Mouse (Mus musculus) stomach, embryonic 16.5 days (tissue): Measurements from ENCODE around the gene Cphx2. TPM values are rescaled to one million over a fixed set of nuclear protein-coding genes. Genes with fewer than 3 reads are reported as not detected.
"Not testable (repeated sequence)": the region's sequence is repeated elsewhere in the genome, so short reads cannot be mapped to it uniquely, and the experiment has no call there.

Experiments used
- ATAC-seq: fragments of 200-750 bp; cut with Nextera tagmentation; 2 replicates; pipeline ENCODE4 v1.8.0; 2017; ENCODE audit warnings: moderate number of reproducible peaks, moderate TSS enrichment; ENCODE audit not compliant: insufficient read depth, low FRiP score
- H3K27ac ChIP-seq: fragments of 300-500 bp; sonication (generic); 2 replicates; pipeline ENCODE4 v1.5.1; 2014; ENCODE audit warnings: low read length
- H3K27me3 ChIP-seq: fragments of 300-500 bp; sonication (generic); 2 replicates; pipeline ENCODE4 v1.6.1; 2014; ENCODE audit warnings: low read length, control low read depth, mixed read lengths; ENCODE audit not compliant: control insufficient read depth, insufficient read depth
- H3K36me3 ChIP-seq: fragments of 300-500 bp; sonication (generic); 2 replicates; pipeline ENCODE4 v1.6.1; 2014; ENCODE audit warnings: low read length; ENCODE audit not compliant: control insufficient read depth, insufficient read depth
- H3K4me1 ChIP-seq: fragments of 300-500 bp; sonication (generic); 2 replicates; pipeline ENCODE4 v1.6.1; 2014; ENCODE audit warnings: low read length, control low read depth, mixed read lengths; ENCODE audit not compliant: control insufficient read depth, insufficient read depth
- H3K4me2 ChIP-seq: fragments of 300-500 bp; sonication (generic); 2 replicates; pipeline ENCODE4 v1.6.1; 2014; ENCODE audit warnings: low read depth, low read length, mixed read lengths
- H3K4me3 ChIP-seq: fragments of 300-500 bp; sonication (generic); replicated peaks from 2 replicates; pipeline ENCODE4 v1.5.1; 2014; ENCODE audit warnings: mild to moderate bottlenecking, low read length
- H3K9ac ChIP-seq: fragments of 300-500 bp; sonication (generic); 2 replicates; pipeline ENCODE4 v1.6.1; 2014; ENCODE audit warnings: low read length
- H3K9me3 ChIP-seq: fragments of 300-500 bp; sonication (generic); replicated peaks from 2 replicates; pipeline ENCODE4 v1.6.1; 2016; ENCODE audit warnings: low read length, control low read depth; ENCODE audit not compliant: control insufficient read depth
- WGBS: fragments of 180-500 bp; shearing (Covaris S2); extraction: QIAGEN DNeasy Blood & Tissue Kit; methylation state at CpG from one replicate; pipeline ENCODE4 v1.1.7; 2014; 5-methylcytosine and 5-hydroxymethylcytosine counted together
- polyA plus RNA-seq: library from polyadenylated mRNA; unstranded; fragments of >200 nt; fragmentation: Nextera tagmentation; extraction: Ambion mirVana; gene quantifications from 2 replicates; pipeline ENCODE4 v1.2.1, GENCODE M21; 2015

Gene Cphx2
- polyA plus RNA-seq, 1 experiment from 2014 or later = not detected

DNA sequence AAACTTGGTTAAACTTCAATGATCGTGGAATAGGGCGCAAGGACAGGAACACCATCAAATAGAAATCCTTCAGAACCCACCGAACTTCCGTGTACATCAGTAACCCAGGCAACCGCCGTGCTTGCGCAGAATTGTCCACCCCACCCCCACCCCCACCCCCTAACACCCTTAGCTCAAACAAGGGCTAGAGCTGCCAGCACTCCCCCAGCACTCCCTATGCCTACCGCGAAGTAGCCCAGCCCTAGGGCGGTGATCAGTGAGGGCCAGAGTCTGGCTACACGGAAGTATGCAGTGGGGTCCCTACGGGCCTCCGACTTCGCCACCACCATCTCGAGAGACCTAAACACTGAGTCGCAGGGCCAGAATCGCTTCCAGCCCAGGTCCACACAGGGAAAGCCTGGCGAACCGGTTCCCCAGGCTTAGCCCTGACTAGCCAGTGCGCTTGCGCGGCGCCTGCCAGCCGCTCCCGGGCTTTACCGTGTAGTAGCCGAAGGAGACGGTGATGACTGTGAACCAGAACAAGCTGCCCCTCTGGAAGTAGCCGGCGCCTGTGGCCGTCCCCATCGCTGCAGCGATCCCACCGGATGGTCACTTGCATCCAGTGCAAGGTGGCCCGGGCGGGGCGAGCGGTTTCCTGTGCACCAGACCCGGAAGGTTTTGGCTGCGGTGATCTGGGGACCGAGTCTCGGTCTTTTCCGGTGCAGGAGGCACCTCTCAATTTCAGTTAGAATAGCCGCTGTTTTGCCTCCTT, 14.6 kb upstream of the Cphx2 start:
- WGBS = no CpG with 5 or more reads among the region's 44 CpGs
- not testable (repeated sequence) for H3K4me1 ChIP-seq, H3K36me3 ChIP-seq, H3K4me2 ChIP-seq, H3K27ac ChIP-seq, H3K9ac ChIP-seq, H3K27me3 ChIP-seq, H3K4me3 ChIP-seq, H3K9me3 ChIP-seq
- ATAC-seq = peak; percentile 87

DNA sequence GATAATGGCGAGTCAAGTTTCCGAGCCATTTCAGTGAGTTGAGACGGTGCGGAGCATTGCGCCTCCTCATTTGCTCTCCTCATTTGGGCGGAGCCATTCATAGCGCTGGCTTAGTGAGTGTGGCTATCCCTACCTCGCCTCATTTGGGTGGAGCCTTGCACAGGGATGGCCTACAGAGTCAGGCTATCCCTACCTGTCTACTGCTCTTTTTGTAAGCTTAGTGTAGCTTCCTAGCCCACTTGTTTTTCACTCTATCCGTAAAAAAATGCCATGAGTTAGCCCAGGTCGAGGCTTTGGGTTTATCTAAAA, 14.0 kb upstream of the Cphx2 start, which contains the start of gene Tmem254c:
Gene Tmem254c (minus strand): TSS at position 31 of the 309 bp plus-strand sequence.
- peak; percentile 72; the same call in 1 of the 2 replicates for ATAC-seq

DNA sequence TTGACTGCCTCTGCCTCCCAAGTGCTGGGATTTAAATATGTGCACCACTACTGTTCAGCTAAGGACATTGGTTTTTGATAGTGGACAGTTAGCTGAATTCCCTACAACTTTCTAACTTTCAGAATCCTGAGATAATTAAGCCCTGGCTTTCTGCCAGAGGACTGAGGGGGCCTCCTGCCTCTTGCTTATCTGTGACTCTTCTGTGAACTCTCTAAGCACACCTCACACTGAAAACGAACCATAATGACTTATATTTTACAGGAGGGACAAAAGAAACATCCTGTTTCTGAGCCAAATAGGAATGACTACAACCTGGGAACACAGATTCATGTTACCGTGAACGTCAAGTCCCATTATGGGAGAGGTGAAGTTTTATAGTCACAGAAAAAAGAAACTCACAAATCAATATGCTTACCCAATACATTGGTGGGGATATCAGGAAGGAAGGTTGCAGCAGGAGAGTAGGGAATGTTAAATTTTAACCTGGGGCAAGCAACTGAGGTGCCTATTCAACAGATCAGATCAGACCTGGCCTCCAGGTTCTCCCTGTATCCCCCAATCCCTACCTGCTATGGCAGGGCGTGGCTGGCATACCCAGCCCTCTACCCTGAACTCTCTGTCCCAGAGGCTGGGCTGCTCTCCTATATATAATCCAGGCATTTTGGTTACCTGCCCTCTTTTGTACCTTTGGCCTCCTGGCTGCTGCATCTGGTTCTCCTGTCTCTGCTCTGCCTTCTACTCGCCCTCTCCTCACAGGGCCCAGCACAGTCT, 4.5 kb upstream of the Cphx2 start:
- H3K4me3 ChIP-seq, H3K9me3 ChIP-seq, H3K9ac ChIP-seq, H3K4me1 ChIP-seq, H3K36me3 ChIP-seq, H3K27ac ChIP-seq, H3K27me3 ChIP-seq, H3K4me2 ChIP-seq: not testable (repeated sequence)
- ATAC-seq = peak; percentile 62; the same call in 1 of the 2 replicates
- WGBS = no CpG with 5 or more reads among the region's 5 CpGs

More for the DNA sequence above, 14.0 kb upstream of the Cphx2 start, which contains the start of gene Tmem254c:
- H3K27ac ChIP-seq, H3K4me1 ChIP-seq, H3K4me3 ChIP-seq, H3K9me3 ChIP-seq, H3K27me3 ChIP-seq, H3K36me3 ChIP-seq, H3K4me2 ChIP-seq, H3K9ac ChIP-seq: not testable (repeated sequence)
- WGBS = no CpG with 5 or more reads among the region's 10 CpGs

DNA sequence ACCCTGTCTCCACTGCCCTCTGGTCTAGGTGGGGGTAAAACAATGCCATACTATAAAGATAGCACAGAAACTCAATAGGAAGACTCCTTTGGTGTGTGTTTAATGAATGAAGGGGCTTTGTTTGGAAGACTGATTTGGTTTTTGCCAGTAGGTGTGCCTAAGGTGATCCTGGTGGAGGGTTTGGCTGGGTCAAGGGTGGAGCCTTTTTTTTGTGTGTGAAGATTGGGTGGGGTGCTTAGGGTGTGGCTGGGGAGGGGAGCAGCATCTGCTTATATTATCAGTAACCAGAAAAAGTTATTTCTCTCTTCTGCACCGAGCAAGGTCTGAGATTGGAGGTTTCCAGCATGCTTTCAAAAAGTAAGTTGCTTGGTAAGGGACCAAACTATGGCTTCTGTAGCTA, 681 bp downstream of the Cphx2 start, which contains the start of gene Cphx3:
Gene Cphx3 (plus strand): TSS at position 301 of the 400 bp plus-strand sequence.
- H3K4me1 ChIP-seq, H3K36me3 ChIP-seq, ATAC-seq, H3K27ac ChIP-seq, H3K4me2 ChIP-seq, H3K27me3 ChIP-seq, H3K9ac ChIP-seq, H3K4me3 ChIP-seq, H3K9me3 ChIP-seq: not testable (repeated sequence)
- no CpG with 5 or more reads among the region's 1 CpGs for WGBS

DNA sequence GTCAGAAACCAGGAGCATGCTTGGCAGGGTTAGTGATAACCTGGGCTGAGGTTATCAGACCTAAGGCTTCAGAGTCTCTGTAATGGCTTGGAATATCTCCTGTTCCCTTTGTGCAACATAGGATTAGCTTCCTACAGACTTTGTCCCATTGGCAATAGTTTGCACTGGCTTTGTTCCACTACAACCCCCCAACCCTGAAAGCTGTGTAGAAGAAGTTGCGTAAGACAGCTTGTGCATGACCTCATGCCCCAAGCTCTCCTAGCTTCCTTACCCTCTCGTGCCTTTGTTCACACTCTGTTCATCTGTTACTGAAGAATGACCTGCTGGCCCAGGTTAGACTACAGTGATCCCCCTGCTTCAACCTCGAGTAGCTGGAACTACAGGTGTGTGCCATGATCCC, 16.3 kb downstream of the Cphx2 start:
- H3K27me3 ChIP-seq, H3K9me3 ChIP-seq, H3K36me3 ChIP-seq, H3K4me2 ChIP-seq, H3K9ac ChIP-seq, H3K27ac ChIP-seq, ATAC-seq, H3K4me1 ChIP-seq, H3K4me3 ChIP-seq: not testable (repeated sequence)
- WGBS = no CpG with 5 or more reads among the region's 3 CpGs

DNA sequence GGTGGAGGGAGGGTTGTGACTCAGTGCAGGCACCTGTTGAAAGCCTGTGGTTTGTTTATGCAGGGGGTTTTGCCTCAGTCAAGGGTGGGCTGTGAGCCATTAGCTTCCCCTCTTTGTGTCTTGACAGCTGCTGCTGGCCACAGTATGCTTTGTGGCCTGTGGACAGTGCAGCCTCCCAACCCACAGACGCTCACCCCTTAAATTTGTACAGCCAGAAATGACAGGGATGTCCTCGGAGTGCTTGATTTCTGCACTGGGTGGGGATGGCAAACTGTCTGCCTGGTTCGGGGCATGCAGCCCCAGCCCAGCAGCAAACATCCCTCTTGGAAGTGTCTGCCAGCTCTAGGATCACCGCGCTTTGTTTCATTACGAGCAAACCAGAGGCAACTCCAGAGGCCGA, 36.8 kb downstream of the Cphx2 start, which contains the start of gene Duxbl2:
Gene Duxbl2 (plus strand): TSS at position 200 of the 400 bp plus-strand sequence.
- not testable (repeated sequence) for ATAC-seq, H3K4me2 ChIP-seq, H3K27me3 ChIP-seq, H3K27ac ChIP-seq, H3K36me3 ChIP-seq, H3K4me1 ChIP-seq, H3K9me3 ChIP-seq, H3K9ac ChIP-seq, H3K4me3 ChIP-seq
- no CpG with 5 or more reads among the region's 7 CpGs for WGBS

DNA sequence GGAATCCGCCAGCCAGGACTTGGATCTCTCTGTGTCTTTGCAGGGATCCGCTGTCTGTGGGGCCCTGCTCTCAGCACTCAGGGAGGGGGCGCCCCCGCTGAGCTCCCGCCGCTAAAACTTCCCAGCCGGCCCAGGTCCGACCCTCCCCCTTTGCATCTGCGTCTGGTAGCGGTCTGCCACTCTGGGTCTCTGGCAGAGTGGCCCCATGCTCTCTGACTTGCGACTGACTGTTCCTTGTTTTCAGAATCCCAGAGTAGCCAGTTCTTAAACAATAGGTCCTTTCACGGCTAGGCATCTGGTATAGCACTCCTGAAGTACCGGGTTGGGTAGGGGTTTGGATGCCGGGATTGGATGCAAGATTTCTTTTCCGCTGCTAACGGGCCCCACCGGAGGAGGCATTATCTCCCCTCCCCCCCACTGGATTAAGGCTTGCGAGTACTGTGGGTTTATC, 37.3 kb downstream of the Cphx2 start:
- H3K4me3 ChIP-seq, H3K36me3 ChIP-seq, H3K27me3 ChIP-seq, H3K9me3 ChIP-seq, H3K4me2 ChIP-seq, H3K4me1 ChIP-seq, H3K27ac ChIP-seq, H3K9ac ChIP-seq: not testable (repeated sequence)
- no CpG with 5 or more reads among the region's 18 CpGs for WGBS
- ATAC-seq = peak; percentile 68

DNA sequence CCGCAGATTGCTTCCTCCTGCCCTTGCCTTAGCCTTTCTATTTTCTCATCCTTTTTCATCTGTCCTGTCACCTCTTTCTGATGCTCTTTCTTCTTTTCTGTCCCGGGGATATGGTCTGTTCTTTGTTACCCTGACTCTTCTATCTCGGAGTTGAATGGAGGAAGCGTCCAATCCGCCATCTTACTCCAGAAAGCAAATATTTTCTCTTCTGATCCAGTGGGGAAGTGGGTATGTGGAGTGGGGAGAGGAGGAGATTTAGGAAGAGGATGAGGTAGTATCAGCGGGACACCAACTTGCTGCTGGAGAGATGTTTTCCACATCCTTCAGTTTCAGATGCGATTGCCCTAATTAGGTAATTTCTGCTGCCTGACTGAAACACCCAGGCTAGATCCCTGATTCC, 37.8 kb downstream of the Cphx2 start:
- no CpG with 5 or more reads among the region's 7 CpGs for WGBS

More for the DNA sequence above, 37.8 kb downstream of the Cphx2 start:
- ATAC-seq, H3K36me3 ChIP-seq, H3K9me3 ChIP-seq, H3K4me1 ChIP-seq, H3K27ac ChIP-seq, H3K27me3 ChIP-seq, H3K9ac ChIP-seq, H3K4me3 ChIP-seq, H3K4me2 ChIP-seq: not testable (repeated sequence)
